Mouse (Mus musculus): ENCODE results near the gene Exd1.

The Exd1 gene

GRCm38 (mm10) chr2:119547522-119548370, at the start of gene Exd1, which contains the start of gene Chp1:
TSS of gene Exd1 (minus strand) at chr2:119547627.
TSS of gene Chp1 (plus strand) at chr2:119547697.
- peak; percentile 99 for DNase-seq

- no peak for DNase-seq
These were observed 49.4 kb upstream of the Exd1 start for GRCm38 (mm10) chr2:119596781-119597330.

- DNase-seq: no peak
These were observed 47.9 kb upstream of the Exd1 start for GRCm38 (mm10) chr2:119595308-119595707.

- DNase-seq: peak; percentile 97
These were observed 46.9 kb upstream of the Exd1 start for GRCm38 (mm10) chr2:119594113-119594981.

- no peak for DNase-seq
These were observed 46.3 kb upstream of the Exd1 start for GRCm38 (mm10) chr2:119593765-119594112.

- DNase-seq: no peak
These were observed 43.8 kb upstream of the Exd1 start for GRCm38 (mm10) chr2:119591247-119591646.

GRCm38 (mm10) chr2:119587383-119587782, 40.0 kb upstream of the Exd1 start:
- peak; percentile 81 for DNase-seq

- DNase-seq: no peak
These were observed 36.9 kb upstream of the Exd1 start for GRCm38 (mm10) chr2:119584282-119584681.

GRCm38 (mm10) chr2:119583439-119583838, 36.0 kb upstream of the Exd1 start:
- DNase-seq: no peak

GRCm38 (mm10) chr2:119581571-119581970, 34.1 kb upstream of the Exd1 start:
- DNase-seq: no peak

GRCm38 (mm10) chr2:119572471-119572870, 25.0 kb upstream of the Exd1 start:
- no peak for DNase-seq

- no peak for DNase-seq
These were observed 18.9 kb upstream of the Exd1 start for GRCm38 (mm10) chr2:119566182-119566855.

- no peak for DNase-seq
These were observed 17.9 kb upstream of the Exd1 start for GRCm38 (mm10) chr2:119565284-119565683.

- DNase-seq: no peak
These were observed 14.4 kb upstream of the Exd1 start for GRCm38 (mm10) chr2:119561794-119562193.

GRCm38 (mm10) chr2:119558737-119559340, 11.4 kb upstream of the Exd1 start:
- DNase-seq: no peak

GRCm38 (mm10) chr2:119558039-119558438, 10.6 kb upstream of the Exd1 start:
- DNase-seq: no peak

GRCm38 (mm10) chr2:119549678-119550077, 2.3 kb upstream of the Exd1 start:
- DNase-seq: peak; percentile 22

- DNase-seq: no peak
These were observed 1.3 kb upstream of the Exd1 start for GRCm38 (mm10) chr2:119548691-119549090.

- no peak for DNase-seq
These were observed 889 bp upstream of the Exd1 start for GRCm38 (mm10) chr2:119548371-119548660.

GRCm38 (mm10) chr2:119546848-119547521, 442 bp downstream of the Exd1 start:
- DNase-seq: peak; percentile 95

- no peak for DNase-seq
These were observed 3.8 kb downstream of the Exd1 start for GRCm38 (mm10) chr2:119543656-119544055.

- DNase-seq: peak; percentile 68
These were observed 5.3 kb downstream of the Exd1 start for GRCm38 (mm10) chr2:119542106-119542505.

Data from liver (tissue).